Mouse (Mus musculus): Measurements from ENCODE around the gene Ampd2. TPM values are rescaled to one million over a fixed set of nuclear protein-coding genes. Genes with fewer than 3 reads are reported as not detected.

The Ampd2 gene
- polyA plus RNA-seq, 1 experiment from 2014 or later, result 47.3 TPM

GRCm38 (mm10) chr3:108094146-108094545, 7.7 kb upstream of the Ampd2 start:
- Histone ChIP-seq H3K4me3 (replicated peaks) (no peak overlapping the region), H3K27me3 (peaks cover 18% of the 10 kb centered on the region; the same call in 1 of the 2 replicates), H3K27ac (no peak overlapping the region), H3K9ac (no peak overlapping the region), H3K4me1 (no peaks in the 10 kb centered on the region; the same call in 1 of the 2 replicates), H3K36me3 (replicated peaks) (no peaks in the 10 kb centered on the region), H3K4me2 (no peak overlapping the region), H3K9me3 (no peaks in the 10 kb centered on the region)
- WGBS, result 90% methylated on average over 1 of the region's 1 CpGs
- no peak for ATAC-seq (ENCODE audit: low FRiP score)

- Histone ChIP-seq H3K27me3 (peaks cover 20% of the 10 kb centered on the region; the same call in 1 of the 2 replicates), H3K27ac (no peak overlapping the region), H3K36me3 (replicated peaks) (no peaks in the 10 kb centered on the region), H3K4me2 (no peak overlapping the region), H3K4me3 (replicated peaks) (no peak overlapping the region), H3K4me1 (no peaks in the 10 kb centered on the region; the same call in 1 of the 2 replicates), H3K9ac (no peak overlapping the region), H3K9me3 (no peaks in the 10 kb centered on the region)
- WGBS, result 48% methylated on average over 6 of the region's 6 CpGs
- ATAC-seq (ENCODE audit: low FRiP score), result no peak
These were observed 6.9 kb upstream of the Ampd2 start for GRCm38 (mm10) chr3:108093306-108093705.

- Histone ChIP-seq H3K9ac (no peak within 1 kb of the TSS), H3K4me1 (no peaks in the 10 kb centered on the region; the same call in 1 of the 2 replicates), H3K27me3 (peaks cover 20% of the 10 kb centered on the region; the same call in 1 of the 2 replicates), H3K36me3 (replicated peaks) (no peaks in the 10 kb centered on the region), H3K4me2 (no peak within 1 kb of the TSS), H3K9me3 (no peaks in the 10 kb centered on the region), H3K4me3 (replicated peaks) (no peak within 1 kb of the TSS), H3K27ac (no peak within 1 kb of the TSS)
- 55% methylated on average over 15 of the region's 15 CpGs for WGBS
- ATAC-seq (ENCODE audit: low FRiP score), result no peak
These were observed 6.2 kb upstream of the Ampd2 start, which contains the start of gene Gnat2 for GRCm38 (mm10) chr3:108092536-108093115. TSS of gene Gnat2 (plus strand) at chr3:108092789.

- Histone ChIP-seq H3K4me1 (no peaks in the 10 kb centered on the region; the same call in 1 of the 2 replicates), H3K9me3 (no peaks in the 10 kb centered on the region), H3K27me3 (peaks cover 20% of the 10 kb centered on the region; the same call in 1 of the 2 replicates), H3K4me2 (no peak overlapping the region), H3K36me3 (replicated peaks) (no peaks in the 10 kb centered on the region), H3K4me3 (replicated peaks) (no peak overlapping the region), H3K27ac (no peak overlapping the region), H3K9ac (no peak overlapping the region)
- WGBS, result 78% methylated on average over 6 of the region's 6 CpGs
- no peak for ATAC-seq (ENCODE audit: low FRiP score)
These were observed 5.6 kb upstream of the Ampd2 start for GRCm38 (mm10) chr3:108092030-108092429.

- no peak overlapping the region for H3K4me3 ChIP-seq (replicated peaks)
- H3K4me2 ChIP-seq, result no peak overlapping the region
- 93% methylated on average over 2 of the region's 2 CpGs for WGBS
- peaks cover 13% of the 10 kb centered on the region for H3K4me1 ChIP-seq
- H3K9me3 ChIP-seq, result no peaks in the 10 kb centered on the region
- peaks cover 20% of the 10 kb centered on the region; the same call in 1 of the 2 replicates for H3K27me3 ChIP-seq
- no peak overlapping the region for H3K9ac ChIP-seq
- no peaks in the 10 kb centered on the region for H3K36me3 ChIP-seq (replicated peaks)
- no peak overlapping the region for H3K27ac ChIP-seq
- ATAC-seq (ENCODE audit: low FRiP score), result no peak
These were observed 4.1 kb upstream of the Ampd2 start for GRCm38 (mm10) chr3:108090561-108090960.

- WGBS, result 39% methylated on average over 2 of the region's 2 CpGs
These were observed 3.5 kb upstream of the Ampd2 start for GRCm38 (mm10) chr3:108089916-108090315.

GRCm38 (mm10) chr3:108088842-108089380, 2.5 kb upstream of the Ampd2 start:
- peaks cover 20% of the 10 kb centered on the region; the same call in 1 of the 2 replicates for H3K27me3 ChIP-seq
- H3K27ac ChIP-seq, result no peak overlapping the region
- no peak overlapping the region for H3K4me3 ChIP-seq (replicated peaks)
- H3K4me2 ChIP-seq, result no peak overlapping the region
- no peak for ATAC-seq (ENCODE audit: low FRiP score)
- peaks cover 28% of the 10 kb centered on the region for H3K4me1 ChIP-seq
- H3K9ac ChIP-seq, result no peak overlapping the region
- H3K9me3 ChIP-seq, result no peaks in the 10 kb centered on the region
- no peaks in the 10 kb centered on the region for H3K36me3 ChIP-seq (replicated peaks)
- WGBS, result 61% methylated on average over 5 of the region's 5 CpGs

More at GRCm38 (mm10) chr3:108089916-108090315, 3.5 kb upstream of the Ampd2 start:
- H3K27me3 ChIP-seq, result peaks cover 20% of the 10 kb centered on the region; the same call in 1 of the 2 replicates
- H3K9ac ChIP-seq, result no peak overlapping the region
- no peak overlapping the region for H3K27ac ChIP-seq
- no peaks in the 10 kb centered on the region for H3K9me3 ChIP-seq
- no peaks in the 10 kb centered on the region for H3K36me3 ChIP-seq (replicated peaks)
- peaks cover 18% of the 10 kb centered on the region for H3K4me1 ChIP-seq
- no peak overlapping the region for H3K4me3 ChIP-seq (replicated peaks)
- H3K4me2 ChIP-seq, result no peak overlapping the region
- no peak for ATAC-seq (ENCODE audit: low FRiP score)

- Histone ChIP-seq H3K9me3 (no peaks in the 10 kb centered on the region), H3K9ac (no peak overlapping the region), H3K4me2 (0 out of 2 replicates have a peak overlapping the region, but pooled peaks have one; percentile 100), H3K27me3 (peaks cover 16% of the 10 kb centered on the region; the same call in 1 of the 2 replicates), H3K4me3 (replicated peaks) (no peak overlapping the region), H3K36me3 (replicated peaks) (no peaks in the 10 kb centered on the region), H3K27ac (no peak overlapping the region), H3K4me1 (peaks cover 43% of the 10 kb centered on the region)
- no peak for ATAC-seq (ENCODE audit: low FRiP score)
- 89% methylated on average over 3 of the region's 3 CpGs for WGBS
These were observed 878 bp upstream of the Ampd2 start for GRCm38 (mm10) chr3:108087329-108087728.

GRCm38 (mm10) chr3:108085721-108086469, 556 bp downstream of the Ampd2 start:
- peak; percentile 65 for ATAC-seq (ENCODE audit: low FRiP score)
- peak overlapping the region; percentile 100 for H3K4me2 ChIP-seq
- peaks cover 52% of the 10 kb centered on the region for H3K4me1 ChIP-seq
- H3K27me3 ChIP-seq, result peaks cover 9% of the 10 kb centered on the region; the same call in 1 of the 2 replicates
- peak overlapping the region; percentile 78 for H3K9ac ChIP-seq
- peak overlapping the region; percentile 66 for H3K4me3 ChIP-seq (replicated peaks)
- no peaks in the 10 kb centered on the region for H3K9me3 ChIP-seq
- peak overlapping the region; percentile 87 for H3K27ac ChIP-seq
- WGBS, result under 1% methylated on average over 31 of the region's 31 CpGs
- H3K36me3 ChIP-seq (replicated peaks), result 0 out of 2 replicates have a peak, but pooled peaks cover under 1% of the 10 kb centered on the region

GRCm38 (mm10) chr3:108085281-108085720, 1.1 kb downstream of the Ampd2 start:
- Histone ChIP-seq H3K4me2 (peak overlapping the region; percentile 100), H3K27ac (peak overlapping the region; percentile 87), H3K9me3 (no peaks in the 10 kb centered on the region), H3K36me3 (replicated peaks) (0 out of 2 replicates have a peak, but pooled peaks cover 6% of the 10 kb centered on the region), H3K9ac (peak overlapping the region; percentile 78), H3K4me3 (replicated peaks) (peak overlapping the region; percentile 66), H3K4me1 (peaks cover 52% of the 10 kb centered on the region), H3K27me3 (peaks cover 7% of the 10 kb centered on the region; the same call in 1 of the 2 replicates)
- WGBS, result 1% methylated on average over 14 of the region's 14 CpGs
- ATAC-seq (ENCODE audit: low FRiP score), result peak; percentile 91

GRCm38 (mm10) chr3:108084767-108085270, 1.6 kb downstream of the Ampd2 start:
- ATAC-seq (ENCODE audit: low FRiP score), result peak; percentile 21
- peak overlapping the region; percentile 100 for H3K4me2 ChIP-seq
- H3K4me3 ChIP-seq (replicated peaks), result peak overlapping the region; percentile 66
- peaks cover 4% of the 10 kb centered on the region; the same call in 1 of the 2 replicates for H3K27me3 ChIP-seq
- H3K9me3 ChIP-seq, result no peaks in the 10 kb centered on the region
- H3K4me1 ChIP-seq, result peaks cover 52% of the 10 kb centered on the region
- peak overlapping the region; percentile 78 for H3K9ac ChIP-seq
- WGBS, result 22% methylated on average over 13 of the region's 13 CpGs
- peak overlapping the region; percentile 87 for H3K27ac ChIP-seq
- 0 out of 2 replicates have a peak, but pooled peaks cover 6% of the 10 kb centered on the region for H3K36me3 ChIP-seq (replicated peaks)
